Mouse (Mus musculus): ENCODE measurements around the gene Grasp.

The Grasp gene

DNA sequence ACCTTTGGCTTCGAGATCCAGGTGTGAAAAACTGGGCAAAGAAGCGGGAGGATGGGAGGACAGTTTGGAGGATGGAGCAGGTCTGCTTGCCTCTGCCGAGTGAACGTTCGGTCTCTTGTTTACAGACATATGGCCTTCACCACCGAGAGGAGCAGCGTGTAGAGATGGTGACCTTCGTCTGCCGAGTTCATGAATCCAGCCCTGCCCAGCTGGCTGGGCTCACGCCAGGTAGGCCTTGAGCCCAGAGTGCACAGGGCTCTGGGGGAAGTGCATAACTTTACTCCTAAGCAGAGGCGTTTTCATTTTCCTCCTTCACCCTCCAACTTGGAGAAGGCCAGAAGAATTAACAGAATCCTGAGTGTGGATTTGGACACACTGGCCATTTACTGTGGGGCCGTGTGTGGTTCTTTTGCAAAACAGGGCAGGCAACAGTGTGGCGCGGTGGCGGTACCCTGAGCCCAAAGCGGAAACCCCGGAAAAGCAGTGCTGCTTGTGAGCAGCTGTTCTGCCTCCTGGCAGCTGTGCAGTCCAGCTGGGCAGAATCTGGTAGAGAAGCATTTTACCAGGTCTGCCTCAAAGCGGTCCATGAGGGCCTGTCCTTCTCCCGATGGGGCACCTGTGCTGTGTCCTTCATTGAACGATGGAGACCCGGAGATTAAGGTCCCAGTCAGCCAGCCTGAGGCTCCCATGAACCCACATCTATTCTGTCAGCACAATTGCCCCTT is 5.0 kb downstream of the Grasp start:
- no peak for DNase-seq (ENCODE audit: low spot score)

DNA sequence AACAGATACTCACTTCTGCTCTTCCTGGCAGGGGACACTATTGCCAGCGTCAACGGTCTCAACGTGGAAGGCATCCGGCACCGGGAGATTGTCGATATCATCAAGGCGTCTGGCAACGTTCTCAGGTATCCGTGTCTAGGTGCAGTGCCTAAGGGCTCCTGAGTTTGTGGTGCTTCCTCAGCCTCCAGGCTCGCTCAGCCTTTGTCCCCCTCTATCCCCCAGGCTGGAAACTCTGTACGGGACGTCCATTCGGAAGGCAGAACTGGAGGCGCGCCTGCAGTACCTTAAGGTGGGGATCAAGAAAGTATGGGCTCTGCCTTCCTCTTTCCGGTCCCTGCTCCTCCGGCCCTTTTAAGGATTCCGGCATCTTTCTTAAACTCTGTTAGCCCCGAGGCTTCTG is 6.5 kb downstream of the Grasp start:
- DNase-seq (ENCODE audit: low spot score) = no peak

DNA sequence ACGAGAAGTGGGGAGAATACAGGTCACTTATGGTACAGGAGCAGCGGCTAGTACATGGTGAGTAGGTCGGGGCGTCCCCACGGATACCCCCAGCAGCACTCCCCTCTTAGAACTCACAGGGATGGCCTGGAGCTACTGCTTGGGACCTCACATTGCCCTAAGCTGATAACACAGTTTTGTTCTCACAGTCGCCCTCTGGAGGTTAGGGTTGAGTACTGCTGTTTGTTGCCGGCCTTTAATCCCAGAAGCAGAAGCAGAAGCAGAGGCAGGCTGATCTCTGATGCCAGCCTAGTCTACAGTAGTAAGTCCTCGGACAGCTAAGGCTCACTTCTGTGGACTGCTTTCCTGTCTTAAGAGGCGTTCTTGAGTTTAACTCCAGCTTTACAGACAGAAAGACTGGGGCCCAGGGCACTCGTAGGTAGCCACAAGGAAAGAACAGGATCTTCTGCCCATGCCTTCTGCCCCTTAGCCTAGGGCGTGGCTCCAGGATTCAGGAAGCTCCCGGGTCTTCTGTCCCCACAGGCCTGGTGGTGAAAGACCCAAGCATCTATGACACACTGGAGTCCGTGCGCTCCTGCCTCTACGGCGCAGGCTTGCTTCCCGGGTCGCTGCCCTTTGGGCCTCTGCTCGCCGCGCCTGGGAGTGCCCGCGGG is 7.1 kb downstream of the Grasp start:
- no peak for DNase-seq (ENCODE audit: low spot score)

DNA sequence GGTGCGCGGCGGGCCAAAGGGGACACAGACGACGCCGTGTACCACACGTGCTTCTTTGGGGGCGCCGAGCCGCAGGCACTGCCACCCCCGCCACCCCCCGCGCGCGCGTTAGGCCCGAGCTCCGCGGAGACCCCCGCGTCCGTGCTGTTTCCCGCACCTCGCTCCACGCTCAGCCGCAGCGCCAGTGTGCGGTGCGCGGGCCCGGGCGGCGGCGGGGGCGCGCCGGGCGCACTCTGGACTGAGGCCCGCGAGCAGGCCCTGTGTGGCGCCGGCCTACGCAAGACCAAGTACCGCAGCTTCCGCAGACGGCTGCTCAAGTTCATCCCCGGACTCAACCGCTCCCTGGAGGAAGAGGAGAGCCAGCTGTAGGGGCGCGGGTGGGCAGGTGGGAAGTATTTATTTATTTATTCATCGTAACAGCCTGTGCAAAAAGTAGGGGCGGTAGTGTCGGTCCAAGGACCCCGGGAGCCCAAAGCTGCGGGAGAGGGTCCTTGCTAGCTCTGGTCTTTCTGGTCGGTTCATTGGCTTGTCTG is 7.7 kb downstream of the Grasp start:
- DNase-seq (ENCODE audit: low spot score) = no peak

DNA sequence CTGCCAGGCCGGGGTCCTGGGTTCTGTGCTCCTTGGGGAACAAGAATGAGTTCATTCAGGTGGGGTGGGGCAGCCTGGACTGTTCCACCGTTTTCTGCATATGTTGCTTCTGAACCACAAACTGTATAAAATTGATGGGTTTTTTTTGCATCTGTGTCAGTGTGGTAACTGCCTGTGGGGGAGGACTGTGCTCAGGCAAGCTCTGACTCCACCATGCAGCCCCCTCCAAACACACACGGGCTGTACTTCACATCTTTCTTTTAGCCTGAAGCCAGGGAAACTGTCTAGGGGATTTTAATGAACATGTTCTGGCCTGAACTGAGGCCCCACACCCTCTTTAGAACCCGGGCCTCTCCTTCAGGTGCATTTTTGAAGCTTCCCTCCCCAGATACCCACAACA is 8.6 kb downstream of the Grasp start:
- DNase-seq (ENCODE audit: low spot score) = no peak

DNA sequence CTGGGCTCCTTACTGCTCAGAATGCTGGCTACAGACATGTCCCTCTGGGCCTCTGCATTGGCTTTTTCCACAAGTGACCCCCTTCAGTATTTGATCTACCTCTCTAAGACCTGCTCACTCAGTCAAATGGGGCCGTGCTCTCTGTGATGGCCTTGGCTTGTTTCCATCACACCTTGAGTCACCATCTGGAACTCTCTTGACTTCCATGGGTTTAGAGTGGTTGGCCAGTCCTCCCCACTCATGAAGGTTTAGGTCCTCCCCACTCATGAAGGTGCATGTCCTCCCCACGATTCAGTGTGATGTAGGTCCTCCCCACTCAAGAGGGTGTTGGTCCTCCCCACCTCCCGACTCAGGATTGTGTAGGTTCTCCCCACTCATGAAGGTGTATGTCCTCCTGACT is 9.2 kb downstream of the Grasp start:
- DNase-seq (ENCODE audit: low spot score) = no peak

DNA sequence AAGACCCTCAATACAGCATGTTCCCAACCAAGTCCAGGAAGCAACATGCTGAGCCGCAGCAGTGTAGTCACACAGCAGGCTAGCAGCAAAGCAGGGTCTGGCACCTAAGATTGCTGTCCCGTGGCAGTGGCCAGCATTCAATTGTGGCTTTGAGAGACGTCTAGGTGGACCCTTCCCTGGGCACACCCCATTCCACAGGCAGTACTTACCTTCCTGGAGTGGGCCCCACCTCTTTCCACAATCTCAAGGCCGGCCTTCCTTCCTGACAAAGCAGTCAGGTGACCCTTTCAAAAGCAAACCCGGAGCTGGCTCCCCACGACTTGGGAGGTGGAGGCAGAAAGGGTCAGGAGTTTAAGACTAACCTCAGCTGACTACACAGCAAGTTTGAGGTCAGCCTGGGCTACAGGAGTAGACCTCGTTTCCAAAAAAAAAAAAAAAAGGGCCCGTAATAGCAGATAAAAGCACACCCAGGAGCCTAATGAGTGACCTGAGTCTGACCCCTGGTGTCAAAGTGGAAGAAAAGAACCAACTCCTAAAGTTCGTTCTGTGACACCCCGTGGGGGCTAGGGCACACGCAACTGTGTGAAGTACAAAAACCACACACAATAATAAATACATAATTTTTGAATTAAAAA is 9.8 kb downstream of the Grasp start:
- no peak for DNase-seq (ENCODE audit: low spot score)

DNA sequence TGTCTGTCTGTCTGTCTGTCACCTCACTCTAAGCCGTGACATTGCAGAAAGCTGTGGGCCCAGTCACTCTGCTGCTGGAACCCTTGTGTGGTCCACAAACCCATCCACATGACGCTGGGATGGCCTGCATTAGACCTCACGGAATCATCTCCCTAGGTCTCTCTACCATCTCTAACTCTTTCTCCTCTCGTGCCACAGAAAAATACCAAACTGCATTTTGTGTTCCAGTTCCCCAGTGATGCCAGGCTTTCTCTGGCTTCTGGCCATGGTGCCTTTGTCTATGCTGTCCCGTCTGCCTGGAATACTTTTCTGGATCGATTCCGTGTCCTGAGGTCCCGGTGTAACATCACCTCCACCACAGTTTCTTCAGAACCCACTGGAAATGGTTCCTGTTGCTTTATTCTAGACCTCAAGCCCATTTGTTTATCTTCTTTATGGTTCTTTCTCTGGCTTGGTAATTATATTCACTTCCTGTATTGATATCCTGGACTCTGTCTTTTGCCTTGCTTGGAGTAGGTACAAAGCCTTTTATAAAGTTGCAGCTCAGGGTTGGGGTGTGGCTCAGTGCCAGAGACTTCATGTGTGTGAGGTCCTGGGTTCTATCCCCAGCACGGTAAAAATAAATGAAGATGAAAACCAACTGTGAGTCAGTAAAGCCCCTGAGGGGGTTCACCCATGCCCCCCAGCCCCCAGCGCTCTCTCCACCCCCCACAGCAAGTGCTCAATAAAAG is 10.8 kb downstream of the Grasp start:
- no peak for DNase-seq (ENCODE audit: low spot score)

DNA sequence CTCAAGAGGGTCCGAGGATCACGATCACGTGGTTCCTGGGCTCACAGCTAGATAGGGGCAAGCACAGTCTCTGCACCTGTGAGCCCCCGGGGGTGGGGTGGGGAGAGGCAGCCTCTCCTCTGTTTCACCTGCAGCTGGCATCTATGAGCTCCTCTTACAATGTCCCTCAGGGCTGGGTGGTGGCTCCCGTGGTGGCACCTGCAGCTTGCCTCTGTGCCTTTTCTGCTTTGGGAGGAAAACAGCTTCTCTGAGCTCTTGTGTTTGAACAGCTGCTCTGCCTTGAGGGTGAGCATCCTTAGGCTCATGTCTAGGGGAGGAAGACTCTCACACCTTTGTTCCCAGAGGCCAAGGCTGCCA is 11.3 kb downstream of the Grasp start:
- DNase-seq (ENCODE audit: low spot score) = no peak

DNA sequence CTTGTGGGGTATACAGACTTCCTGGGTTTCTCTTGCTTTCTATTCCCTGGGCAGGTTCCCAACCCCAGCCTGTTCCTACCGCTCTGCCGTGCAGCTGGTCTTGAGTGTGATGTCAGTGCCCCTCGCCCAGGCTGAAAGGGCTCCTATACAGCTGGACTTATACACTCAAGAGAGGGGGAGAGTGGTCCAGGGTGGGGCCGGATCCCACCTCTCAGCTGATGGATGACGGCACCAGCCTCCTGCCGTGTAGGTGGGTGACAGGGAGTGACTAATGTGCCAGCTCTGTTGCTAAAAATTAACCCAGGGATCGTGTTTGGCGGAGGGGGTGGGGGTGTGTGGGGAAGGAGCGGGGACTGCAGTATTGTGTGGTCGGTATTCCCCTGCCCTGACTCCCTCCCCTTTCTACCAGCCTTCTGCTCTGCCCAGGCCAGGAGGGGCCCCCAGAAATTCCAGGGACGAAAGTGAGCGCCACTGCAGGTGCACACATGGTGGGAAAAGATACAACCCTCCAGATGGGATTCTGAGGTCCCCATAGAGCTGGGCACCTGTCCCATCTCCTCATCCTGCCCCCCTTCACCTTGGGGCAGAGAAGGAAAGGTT is 11.8 kb downstream of the Grasp start:
- no peak for DNase-seq (ENCODE audit: low spot score)

DNA sequence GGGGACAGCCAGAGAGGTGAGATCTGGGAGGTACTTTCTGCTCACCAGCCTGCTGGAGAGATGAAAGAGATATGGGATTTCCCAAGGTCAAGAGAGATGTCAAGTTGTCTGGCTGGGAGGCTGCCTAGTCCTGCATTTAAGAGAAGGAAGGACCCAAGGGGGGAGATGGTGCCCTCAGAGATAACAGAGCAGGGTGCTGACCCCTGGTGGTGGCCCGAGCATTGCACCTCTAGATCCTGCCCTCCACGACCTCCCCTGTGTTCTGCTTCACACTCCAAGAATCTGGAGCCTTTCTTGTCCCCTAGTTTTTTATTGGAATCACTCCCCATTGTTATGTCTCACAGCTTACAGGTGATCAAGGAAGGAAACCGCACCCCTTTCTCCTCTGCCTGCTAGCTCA is 12.9 kb downstream of the Grasp start:
- DNase-seq (ENCODE audit: low spot score) = no peak

DNA sequence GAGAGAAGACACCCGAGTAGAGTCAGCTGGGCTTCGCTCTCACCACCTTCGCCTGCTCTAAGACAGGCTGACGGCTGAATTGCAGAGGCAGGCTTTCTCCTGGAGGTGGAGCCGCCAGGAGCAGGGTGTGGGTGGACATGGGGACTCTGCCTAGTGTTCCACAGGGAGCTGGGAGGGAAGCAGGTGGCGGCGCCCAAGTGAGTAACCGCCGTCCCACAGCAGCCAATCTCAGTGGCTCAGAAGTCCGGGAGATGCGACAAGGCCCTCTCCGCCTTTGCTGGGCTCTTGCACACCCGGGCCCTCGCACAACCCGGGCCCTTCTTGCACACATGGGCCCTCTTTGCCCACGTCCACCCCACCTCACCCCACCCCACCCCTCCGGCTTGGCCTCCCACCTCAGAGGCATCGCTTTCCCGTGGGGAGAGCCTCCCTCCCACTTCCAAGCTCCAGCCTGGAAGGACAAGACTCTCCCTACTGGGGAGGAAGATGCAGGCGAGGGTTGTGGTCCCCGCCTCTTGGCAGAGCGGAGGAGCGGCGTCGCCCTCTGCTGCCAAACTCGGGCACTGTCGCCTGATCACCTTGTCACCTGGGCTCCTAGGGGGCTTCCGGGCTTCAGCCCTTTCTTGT is 15.0 kb downstream of the Grasp start:
- DNase-seq (ENCODE audit: low spot score) = no peak

DNA sequence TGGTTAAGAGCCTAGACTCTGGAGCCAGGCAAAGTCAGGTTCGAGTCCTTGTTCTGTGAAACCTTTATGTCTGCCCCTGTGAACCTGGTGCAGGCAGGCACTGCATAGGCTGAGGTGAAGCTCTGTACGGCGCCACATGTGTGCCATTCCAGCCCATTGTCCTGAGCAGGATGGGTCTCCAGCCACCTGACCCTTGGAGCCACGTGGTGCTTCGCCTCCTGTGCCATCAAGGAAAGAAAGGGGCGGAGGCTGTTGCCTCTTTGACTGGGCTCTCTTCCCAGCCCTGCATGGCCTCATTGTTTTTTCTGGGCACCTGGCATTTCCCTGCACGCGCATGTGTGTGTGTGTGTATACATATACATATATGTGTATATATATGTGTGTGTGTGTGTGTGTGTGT is 15.8 kb downstream of the Grasp start:
- DNase-seq (ENCODE audit: low spot score) = no peak

DNA sequence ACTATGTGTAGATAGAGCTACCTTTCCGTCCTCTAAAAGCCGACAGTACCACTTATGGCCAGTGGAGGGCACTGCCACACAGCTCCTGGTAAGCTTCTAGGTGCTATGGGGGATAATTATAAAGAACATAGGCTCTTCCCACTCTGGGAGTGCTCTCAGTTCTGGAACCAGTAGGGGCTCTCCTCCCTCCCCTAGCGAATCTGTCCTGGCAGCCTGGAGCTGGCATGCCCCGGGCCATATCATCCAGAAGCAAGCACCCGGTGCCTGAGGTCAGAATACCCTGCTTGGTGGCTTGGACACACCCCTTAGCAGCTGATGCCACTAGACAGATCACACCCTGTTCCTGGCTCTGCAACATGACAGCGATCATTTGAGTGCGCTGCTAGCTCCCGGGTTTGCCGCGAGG is 16.8 kb downstream of the Grasp start:
- peak; percentile 66 for DNase-seq (ENCODE audit: low spot score)

DNA sequence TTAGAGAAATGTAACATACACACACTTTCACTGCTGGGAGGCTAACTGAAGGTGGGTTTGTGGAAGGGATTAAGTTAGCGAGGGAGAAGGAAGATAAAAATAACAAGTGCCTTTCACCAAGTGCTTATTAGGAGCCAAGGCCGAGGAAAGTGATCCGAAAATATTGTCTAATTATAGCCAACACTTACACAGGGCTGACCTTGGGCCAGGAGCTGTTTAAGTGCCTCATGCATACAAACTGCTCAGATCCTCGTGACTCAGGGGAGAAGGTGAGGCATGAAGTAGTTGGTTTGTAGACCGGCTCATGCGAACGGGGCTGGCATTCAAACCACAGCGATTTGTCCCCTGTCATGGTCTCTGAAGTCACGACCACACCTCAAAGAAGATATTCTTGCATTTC is 17.2 kb downstream of the Grasp start:
- DNase-seq (ENCODE audit: low spot score) = no peak

DNA sequence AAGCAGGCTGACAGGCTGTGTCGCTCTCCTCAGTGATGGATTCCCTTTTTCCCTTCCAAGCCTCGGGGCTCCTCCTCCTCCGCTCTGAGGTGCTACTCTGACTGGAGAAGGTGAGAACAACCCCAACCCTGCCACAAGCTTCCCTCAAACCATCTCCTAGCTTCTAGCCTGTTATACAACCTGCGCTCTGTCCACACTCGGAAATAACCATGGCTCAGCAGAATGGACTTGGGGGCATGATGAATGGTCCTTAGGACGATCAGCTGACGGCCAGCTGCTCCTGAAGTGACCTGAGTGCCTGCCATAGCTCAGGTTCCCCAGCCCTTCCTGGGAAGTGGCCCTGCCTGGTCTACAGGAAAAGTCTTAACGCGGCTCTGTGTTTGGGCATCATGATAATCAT is 17.9 kb downstream of the Grasp start:
- DNase-seq (ENCODE audit: low spot score) = no peak

DNA sequence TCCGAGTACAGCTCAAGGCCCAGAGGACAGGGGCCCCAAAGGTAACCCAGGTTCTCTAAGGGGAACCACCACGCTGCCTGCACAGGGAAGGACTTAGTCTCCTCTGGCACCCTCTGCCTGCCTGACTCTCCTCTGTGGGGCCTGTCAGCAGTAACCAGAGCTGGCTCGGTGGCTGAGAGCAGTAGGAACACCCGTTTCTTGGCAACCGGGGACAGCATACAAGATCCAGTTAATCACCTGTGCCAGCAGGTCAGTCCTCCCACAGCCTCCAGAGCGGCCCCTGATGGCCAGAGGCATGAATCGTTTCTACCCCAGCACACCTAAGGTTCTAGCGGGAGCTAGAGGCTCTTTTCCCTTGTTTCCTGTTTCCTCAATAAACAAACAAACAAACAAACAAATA is 18.7 kb downstream of the Grasp start:
- DNase-seq (ENCODE audit: low spot score) = no peak

DNA sequence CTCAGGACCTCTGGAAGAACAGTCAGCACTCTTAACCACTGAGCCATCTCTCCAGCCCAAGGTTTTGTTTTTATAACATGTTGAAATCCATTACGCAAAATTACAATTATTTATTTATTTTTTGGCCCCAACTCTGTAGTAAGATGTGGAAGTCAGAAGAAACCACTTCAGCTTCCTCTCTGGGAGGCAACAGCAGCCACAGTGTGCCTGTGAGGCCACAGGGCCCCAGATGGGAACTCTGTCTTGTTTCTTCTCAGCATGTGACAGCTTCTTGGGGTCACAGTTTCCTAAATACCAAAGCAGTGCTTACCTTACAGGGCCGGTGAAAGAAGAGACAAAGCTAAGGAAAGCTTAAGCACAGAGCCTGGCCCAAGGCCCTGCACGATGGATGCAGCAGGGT is 20.0 kb downstream of the Grasp start:
- DNase-seq (ENCODE audit: low spot score) = no peak

DNA sequence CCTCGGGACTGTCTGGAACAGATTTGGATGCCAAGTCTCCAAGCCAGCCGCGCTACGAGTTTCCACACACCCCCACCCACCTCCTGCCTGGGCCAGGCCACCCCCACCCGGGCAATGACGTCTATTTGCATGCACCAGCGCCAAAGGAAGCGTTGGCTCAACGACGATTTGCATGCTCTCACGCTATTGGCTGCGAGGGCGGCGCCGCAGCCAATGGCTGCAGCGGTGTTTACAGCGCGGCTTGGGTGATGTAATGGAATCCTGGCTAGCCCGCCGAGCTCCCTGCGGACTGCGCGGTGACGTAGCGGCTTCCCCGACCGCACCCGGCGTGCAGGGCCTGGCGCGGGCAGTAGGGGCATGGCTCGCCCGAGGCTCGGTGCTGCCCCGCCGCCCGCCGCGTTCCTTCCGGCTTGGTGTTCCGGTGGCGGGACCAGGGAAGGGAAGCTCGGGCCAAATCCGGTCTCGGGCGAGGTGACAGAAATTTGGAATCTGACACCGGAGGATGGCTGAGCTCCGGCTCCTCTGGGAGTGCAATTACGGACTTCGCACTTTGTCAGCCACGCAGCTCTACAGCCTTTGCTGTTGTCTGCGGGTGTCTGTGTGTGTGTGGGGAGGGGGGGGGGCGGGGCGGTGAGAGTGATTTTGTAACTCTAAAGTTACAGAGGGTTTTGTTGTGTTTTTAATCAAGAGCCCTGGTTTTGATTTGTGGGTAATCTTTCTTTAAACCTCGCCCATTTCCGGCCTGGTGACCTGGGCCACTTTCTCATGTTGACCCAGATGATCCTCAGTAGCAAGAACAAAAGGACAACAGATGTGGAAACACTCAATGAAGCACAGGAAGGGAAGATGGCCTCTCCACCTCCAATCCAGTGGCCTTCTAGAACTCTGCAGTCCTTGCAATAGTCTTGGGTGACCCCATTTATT is 22.5 kb downstream of the Grasp start:
- DNase-seq (ENCODE audit: low spot score) = peak; percentile 81

DNA sequence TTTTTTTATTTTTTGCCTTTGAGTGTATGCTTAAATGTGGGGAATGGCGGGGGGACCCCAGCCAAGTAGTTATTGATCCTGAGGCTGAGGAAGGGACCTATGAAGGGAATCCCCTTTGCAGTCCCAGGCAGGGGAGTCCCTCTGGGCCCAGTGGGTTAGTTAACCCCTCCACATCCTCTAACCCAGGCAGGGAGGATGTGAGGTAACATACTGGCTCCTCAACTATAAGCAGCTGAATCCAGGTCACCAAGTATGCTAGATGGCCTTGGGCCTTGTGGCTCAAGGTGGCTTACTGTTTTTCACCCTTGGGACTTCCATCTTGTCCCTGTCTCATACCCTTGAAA is 23.1 kb downstream of the Grasp start:
- no peak for DNase-seq (ENCODE audit: low spot score)

Data from spleen, adult 12 weeks (tissue).